Mouse (Mus musculus): ENCODE measurements around the gene Gm8947. TPM values are rescaled to one million over a fixed set of nuclear protein-coding genes. Genes with fewer than 3 reads are reported as not detected.

The Gm8947 gene
- polyA plus RNA-seq, 1 experiment: 0.13 TPM

- TF ChIP-seq SRF (IDR thresholded peaks at IDR 0.05; ENCODE audit: control insufficient read depth, insufficient read length, low read depth) (no peak), POLR2AphosphoS2 (IDR thresholded peaks at IDR 0.05; ENCODE audit: insufficient read length, low read depth) (no peak), TCF3 (IDR thresholded peaks at IDR 0.05; ENCODE audit: insufficient read length, low read depth) (no peak), MYOD1 (IDR thresholded peaks at IDR 0.05; ENCODE audit: control insufficient read depth in 1 of 3, insufficient read length in 2 of 3, low read depth in 2 of 3) (no peak), TCF12 (IDR thresholded peaks at IDR 0.05; ENCODE audit: insufficient read depth, poor library complexity, severe bottlenecking) (no peak), CEBPB (IDR thresholded peaks at IDR 0.05; ENCODE audit: insufficient read depth, poor library complexity, severe bottlenecking) (no peak), REST (IDR thresholded peaks at IDR 0.05; ENCODE audit: insufficient read depth, insufficient read length) (no peak), POLR2A (IDR thresholded peaks at IDR 0.05; ENCODE audit: insufficient read length, low read depth) (no peak), MAX (IDR thresholded peaks at IDR 0.05; ENCODE audit: low read depth) (no peak), MYOG (IDR thresholded peaks at IDR 0.05; ENCODE audit: control insufficient read depth in 1 of 3, insufficient read depth in 1 of 3, insufficient read length in 2 of 3, low read depth in 2 of 3) (no peak), USF1 (IDR thresholded peaks at IDR 0.05; ENCODE audit: low read depth) (no peak), E2F4 (IDR thresholded peaks at IDR 0.05; ENCODE audit: insufficient read depth) (no peak)
These were observed 27.9 kb downstream of the Gm8947 start for GRCm38 (mm10) chr1:151220098-151220497.

GRCm38 (mm10) chr1:151222561-151223267, 30.5 kb downstream of the Gm8947 start:
- H3K4me2 ChIP-seq (ENCODE audit: low read depth): no peak overlapping the region

More at GRCm38 (mm10) chr1:151220098-151220497, 27.9 kb downstream of the Gm8947 start:
- H3K4me3 ChIP-seq: no peak overlapping the region
- H3K27me3 ChIP-seq (ENCODE audit: control insufficient read depth, insufficient read depth, insufficient read length): no peaks in the 10 kb centered on the region
- no peak overlapping the region for H3ac ChIP-seq (ENCODE audit: control insufficient read depth, insufficient read length)
- H3K79me2 ChIP-seq (ENCODE audit: control insufficient read depth, insufficient read depth): no peaks in the 10 kb centered on the region
- no peak overlapping the region for H3K4me2 ChIP-seq (ENCODE audit: low read depth)
- H3K36me3 ChIP-seq (ENCODE audit: control insufficient read depth, insufficient read depth): no peaks in the 10 kb centered on the region

GRCm38 (mm10) chr1:151223377-151223776, 31.2 kb downstream of the Gm8947 start:
- Histone ChIP-seq H3K27me3 (ENCODE audit: control insufficient read depth, insufficient read depth, insufficient read length) (no peaks in the 10 kb centered on the region), H3K4me2 (ENCODE audit: low read depth) (no peak overlapping the region), H3K4me3 (no peak overlapping the region), H3ac (ENCODE audit: control insufficient read depth, insufficient read length) (no peak overlapping the region), H3K36me3 (ENCODE audit: control insufficient read depth, insufficient read depth) (no peaks in the 10 kb centered on the region), H3K79me2 (ENCODE audit: control insufficient read depth, insufficient read depth) (no peaks in the 10 kb centered on the region)
- no peak for TF ChIP-seq REST (IDR thresholded peaks at IDR 0.05; ENCODE audit: insufficient read depth, insufficient read length)
- TF ChIP-seq POLR2A (IDR thresholded peaks at IDR 0.05; ENCODE audit: insufficient read length, low read depth): no peak
- TF ChIP-seq TCF12 (IDR thresholded peaks at IDR 0.05; ENCODE audit: insufficient read depth, poor library complexity, severe bottlenecking): no peak
- TF ChIP-seq E2F4 (IDR thresholded peaks at IDR 0.05; ENCODE audit: insufficient read depth): no peak

More at GRCm38 (mm10) chr1:151222561-151223267, 30.5 kb downstream of the Gm8947 start:
- H3K36me3 ChIP-seq (ENCODE audit: control insufficient read depth, insufficient read depth): no peaks in the 10 kb centered on the region
- no peak for TF ChIP-seq CEBPB (IDR thresholded peaks at IDR 0.05; ENCODE audit: insufficient read depth, poor library complexity, severe bottlenecking)
- no peak for TF ChIP-seq TCF12 (IDR thresholded peaks at IDR 0.05; ENCODE audit: insufficient read depth, poor library complexity, severe bottlenecking)
- no peak for TF ChIP-seq REST (IDR thresholded peaks at IDR 0.05; ENCODE audit: insufficient read depth, insufficient read length)
- TF ChIP-seq MYOD1 (IDR thresholded peaks at IDR 0.05; ENCODE audit: control insufficient read depth in 1 of 3, insufficient read length in 2 of 3, low read depth in 2 of 3): no peak
- no peak for TF ChIP-seq MYOG (IDR thresholded peaks at IDR 0.05; ENCODE audit: control insufficient read depth in 1 of 3, insufficient read depth in 1 of 3, insufficient read length in 2 of 3, low read depth in 2 of 3)
- no peak for TF ChIP-seq MAX (IDR thresholded peaks at IDR 0.05; ENCODE audit: low read depth)
- TF ChIP-seq E2F4 (IDR thresholded peaks at IDR 0.05; ENCODE audit: insufficient read depth): no peak
- TF ChIP-seq USF1 (IDR thresholded peaks at IDR 0.05; ENCODE audit: low read depth): no peak
- TF ChIP-seq POLR2AphosphoS2 (IDR thresholded peaks at IDR 0.05; ENCODE audit: insufficient read length, low read depth): no peak
- no peak overlapping the region for H3ac ChIP-seq (ENCODE audit: control insufficient read depth, insufficient read length)
- no peaks in the 10 kb centered on the region for H3K79me2 ChIP-seq (ENCODE audit: control insufficient read depth, insufficient read depth)
- H3K27me3 ChIP-seq (ENCODE audit: control insufficient read depth, insufficient read depth, insufficient read length): no peaks in the 10 kb centered on the region
- no peak overlapping the region for H3K4me3 ChIP-seq

- H3ac ChIP-seq (ENCODE audit: control insufficient read depth, insufficient read length): no peak overlapping the region
- H3K4me3 ChIP-seq: no peak overlapping the region
- no peak overlapping the region for H3K4me2 ChIP-seq (ENCODE audit: low read depth)
- TF ChIP-seq MYOD1 (IDR thresholded peaks at IDR 0.05; ENCODE audit: control insufficient read depth in 1 of 3, insufficient read length in 2 of 3, low read depth in 2 of 3) (no peak), POLR2AphosphoS2 (IDR thresholded peaks at IDR 0.05; ENCODE audit: insufficient read length, low read depth) (no peak), TCF12 (IDR thresholded peaks at IDR 0.05; ENCODE audit: insufficient read depth, poor library complexity, severe bottlenecking) (no peak), MAX (IDR thresholded peaks at IDR 0.05; ENCODE audit: low read depth) (no peak)
- no peaks in the 10 kb centered on the region for H3K79me2 ChIP-seq (ENCODE audit: control insufficient read depth, insufficient read depth)
- H3K27me3 ChIP-seq (ENCODE audit: control insufficient read depth, insufficient read depth, insufficient read length): no peaks in the 10 kb centered on the region
- H3K36me3 ChIP-seq (ENCODE audit: control insufficient read depth, insufficient read depth): no peaks in the 10 kb centered on the region
These were observed 32.4 kb downstream of the Gm8947 start for GRCm38 (mm10) chr1:151224536-151224935.

- Histone ChIP-seq H3K4me3 (no peak overlapping the region), H3K36me3 (ENCODE audit: control insufficient read depth, insufficient read depth) (no peaks in the 10 kb centered on the region), H3K4me2 (ENCODE audit: low read depth) (peak overlapping the region; percentile 72), H3K79me2 (ENCODE audit: control insufficient read depth, insufficient read depth) (no peaks in the 10 kb centered on the region), H3ac (ENCODE audit: control insufficient read depth, insufficient read length) (no peak overlapping the region), H3K27me3 (ENCODE audit: control insufficient read depth, insufficient read depth, insufficient read length) (no peaks in the 10 kb centered on the region)
- TF ChIP-seq SRF (IDR thresholded peaks at IDR 0.05; ENCODE audit: control insufficient read depth, insufficient read length, low read depth): no peak
- TF ChIP-seq TCF3 (IDR thresholded peaks at IDR 0.05; ENCODE audit: insufficient read length, low read depth): no peak
- no peak for TF ChIP-seq CEBPB (IDR thresholded peaks at IDR 0.05; ENCODE audit: insufficient read depth, poor library complexity, severe bottlenecking)
- TF ChIP-seq MAX (IDR thresholded peaks at IDR 0.05; ENCODE audit: low read depth): no peak
- TF ChIP-seq MYOD1 (IDR thresholded peaks at IDR 0.05; ENCODE audit: control insufficient read depth in 1 of 3, insufficient read length in 2 of 3, low read depth in 2 of 3): no peak
- TF ChIP-seq POLR2A (IDR thresholded peaks at IDR 0.05; ENCODE audit: insufficient read length, low read depth): no peak
- no peak for TF ChIP-seq POLR2AphosphoS2 (IDR thresholded peaks at IDR 0.05; ENCODE audit: insufficient read length, low read depth)
- no peak for TF ChIP-seq REST (IDR thresholded peaks at IDR 0.05; ENCODE audit: insufficient read depth, insufficient read length)
- TF ChIP-seq MYOG (IDR thresholded peaks at IDR 0.05; ENCODE audit: control insufficient read depth in 1 of 3, insufficient read depth in 1 of 3, insufficient read length in 2 of 3, low read depth in 2 of 3): no peak
- no peak for TF ChIP-seq TCF12 (IDR thresholded peaks at IDR 0.05; ENCODE audit: insufficient read depth, poor library complexity, severe bottlenecking)
- no peak for TF ChIP-seq USF1 (IDR thresholded peaks at IDR 0.05; ENCODE audit: low read depth)
- no peak for TF ChIP-seq E2F4 (IDR thresholded peaks at IDR 0.05; ENCODE audit: insufficient read depth)
These were observed 35.3 kb downstream of the Gm8947 start for GRCm38 (mm10) chr1:151227506-151227905.
